Mouse (Mus musculus): Measurements from ENCODE around the gene Ccdc18.

DNA sequence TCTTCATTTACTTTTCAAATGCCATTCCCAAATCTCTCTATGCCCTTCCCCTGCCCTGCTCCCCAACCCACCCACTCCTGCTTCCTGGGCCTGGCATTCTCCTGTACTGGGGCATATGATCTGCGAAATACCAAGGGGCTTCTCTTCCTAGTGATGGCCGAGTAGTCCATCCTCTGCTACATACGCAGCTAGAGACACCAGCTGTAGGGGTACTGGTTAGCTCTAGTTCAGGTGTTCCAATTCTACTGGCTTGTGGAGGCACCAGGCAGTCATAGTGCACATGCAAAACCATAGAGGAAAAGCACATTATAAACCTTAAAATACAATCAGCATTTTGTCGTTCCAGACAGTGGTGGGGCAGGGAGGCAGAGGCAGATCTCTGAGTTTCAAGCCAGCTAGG is 15.0 kb upstream of the Ccdc18 start:
- TF ChIP-seq POLR2A (IDR thresholded peaks at IDR 0.05; ENCODE audit: insufficient read length, low read depth) (no peak), TCF3 (IDR thresholded peaks at IDR 0.05; ENCODE audit: insufficient read length, low read depth) (no peak), USF1 (IDR thresholded peaks at IDR 0.05; ENCODE audit: low read depth) (no peak), E2F4 (IDR thresholded peaks at IDR 0.05; ENCODE audit: insufficient read depth) (no peak), TCF12 (IDR thresholded peaks at IDR 0.05; ENCODE audit: insufficient read depth, poor library complexity, severe bottlenecking) (no peak)
